Mouse (Mus musculus): ENCODE results near the gene Adamts12. TPM values are rescaled to one million over a fixed set of nuclear protein-coding genes. Genes with fewer than 3 reads are reported as not detected.

Adamts12 gene
- polyA plus RNA-seq, 1 experiment = 0.15 TPM

- 88% methylated on average over 6 of the region's 6 CpGs for WGBS
- no peak overlapping the region for H3K4me3 ChIP-seq (replicated peaks; ENCODE audit: insufficient read depth, low read depth, low read length)
- TF ChIP-seq POLR2A (IDR thresholded peaks at IDR 0.05; ENCODE audit: borderline replicate concordance, insufficient read depth, low read length) (no peak), CTCF (IDR thresholded peaks at IDR 0.05; ENCODE audit: borderline replicate concordance, insufficient read depth, low read depth, low read length) (no peak)
- H3K4me1 ChIP-seq (ENCODE audit: control insufficient read depth, insufficient read depth, low read length) = no peaks in the 10 kb centered on the region; the same call in 1 of the 2 replicates
- no peak for DNase-seq
- H3K27me3 ChIP-seq (ENCODE audit: control insufficient read depth, insufficient read depth, low read length) = no peaks in the 10 kb centered on the region
- no peak overlapping the region for H3K27ac ChIP-seq (ENCODE audit: insufficient read depth, low read length)
Observed at GRCm38 (mm10) chr15:11396421-11396820, 331.8 kb downstream of the Adamts12 start.

Other genes with a start within 250 kb of the Adamts12 start
- 0.17 and 0.20 TPM in 2 replicates for gene C1qtnf3, start 112.5 kb upstream of the Adamts12 start, polyA plus RNA-seq (2012; rRNA removed)
- 11.4 and 12.0 TPM in 2 replicates for gene Amacr, start 83.0 kb upstream of the Adamts12 start, polyA plus RNA-seq (2012; rRNA removed)
- gene Slc45a2, start 64.1 kb upstream of the Adamts12 start, polyA plus RNA-seq (2012; rRNA removed) = 0.10 and 0.19 TPM in 2 replicates
- gene Rxfp3, start 26.8 kb upstream of the Adamts12 start, polyA plus RNA-seq (2012; rRNA removed) = 0.24 and 0.33 TPM in 2 replicates

Data from cerebellum, adult 2 months (tissue).